Mouse (Mus musculus): ENCODE results near the gene St7.

- TF ChIP-seq CTCF (IDR thresholded peaks at IDR 0.05; ENCODE audit: borderline replicate concordance, insufficient read depth, low read depth, low read length), result no peak
- TF ChIP-seq POLR2A (IDR thresholded peaks at IDR 0.05; ENCODE audit: borderline replicate concordance, insufficient read depth, low read length), result no peak
Measured at GRCm38 (mm10) chr6:17646107-17646506, 46.6 kb upstream of the St7 start.
